Mouse (Mus musculus): ENCODE measurements around the gene Lama1.

GRCm38 (mm10) chr17:67733516-67733915 lies 36.5 kb downstream of the Lama1 start:
- TF ChIP-seq GATA1 (IDR thresholded peaks at IDR 0.05; ENCODE audit: low read length) = no peak
- no peak for TF ChIP-seq TAL1 (IDR thresholded peaks at IDR 0.05; ENCODE audit: low read length)

All from erythroblast, embryonic 14.5 days (primary cell).